Mouse (Mus musculus): ENCODE data around the gene BC005537.

DNA sequence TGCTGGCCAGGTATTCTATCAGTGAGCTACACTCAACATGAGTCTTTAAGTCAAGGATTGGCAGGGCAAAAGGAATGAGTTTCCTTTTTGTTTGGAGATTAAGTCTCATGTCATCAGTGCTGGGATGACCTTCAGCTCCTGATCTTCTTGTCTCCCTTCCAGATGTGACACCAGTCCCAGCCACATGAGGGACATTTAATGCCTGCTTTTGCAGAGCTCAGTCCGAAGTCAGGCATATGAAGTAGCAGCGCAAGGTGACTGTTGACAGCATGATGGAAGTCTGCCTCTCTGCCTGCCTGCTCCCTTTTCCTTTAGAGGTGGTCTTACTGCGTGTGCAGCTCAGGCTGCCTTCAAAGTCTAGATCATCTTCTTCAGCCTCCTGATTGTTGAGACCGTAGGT, 23.2 kb downstream of the BC005537 start:
- TF ChIP-seq CTCF (IDR thresholded peaks at IDR 0.05; ENCODE audit: insufficient read depth, low read depth, low read length) = no peak
- no peak for TF ChIP-seq POLR2A (IDR thresholded peaks at IDR 0.05; ENCODE audit: insufficient read depth, low read depth, low read length)
